Mouse (Mus musculus): ENCODE measurements around the gene Gm49368. TPM values are rescaled to one million over a fixed set of nuclear protein-coding genes. Genes with fewer than 3 reads are reported as not detected.
"Not testable (repeated sequence)": the region's sequence is repeated elsewhere in the genome, so short reads cannot be mapped to it uniquely, and the experiment has no call there.

Gm49368 gene
- 0.03 TPM in 1 of 2 replicates, not detected in the other for polyA plus RNA-seq (2012; rRNA removed)

DNA sequence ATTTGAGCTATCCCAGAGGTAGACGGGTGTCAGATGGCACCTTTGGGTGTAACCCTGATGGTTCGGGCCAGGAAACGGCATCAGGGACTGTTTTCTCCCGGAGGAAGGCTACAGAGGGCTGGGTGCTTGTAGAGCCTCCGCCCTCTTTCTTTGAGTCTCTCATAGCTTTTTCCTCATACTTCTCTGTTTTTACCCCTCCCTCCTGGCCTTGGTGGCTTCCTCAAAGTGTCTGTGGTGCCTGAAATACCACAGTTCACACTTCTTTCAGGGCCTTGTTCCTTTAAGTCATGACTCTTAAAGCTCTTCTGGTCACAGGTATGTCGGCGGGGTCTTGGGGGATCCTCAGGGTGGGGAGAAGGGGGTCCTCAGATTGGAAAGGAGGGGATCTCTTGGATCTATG lies at the start of gene Gm49368, which contains the start of gene Itgam:
Gene Gm49368, plus strand, starts transcription at position 228 of the 400 bp plus-strand sequence.
Gene Itgam, plus strand, starts transcription at position 185 of the 400 bp plus-strand sequence.
- Histone ChIP-seq H3K36me3 (ENCODE audit: control insufficient read depth, insufficient read depth, low read length) (no peaks in the 10 kb centered on the region), H3K4me3 (ENCODE audit: control insufficient read depth, insufficient read depth, low read length) (no peak within 1 kb of the TSS), H3K27ac (ENCODE audit: control insufficient read depth, insufficient read depth, low read length) (no peak within 1 kb of the TSS), H3K4me1 (replicated peaks; ENCODE audit: control insufficient read depth, insufficient read depth, low read length) (peaks cover 29% of the 10 kb centered on the region), H3K27me3 (ENCODE audit: control insufficient read depth, insufficient read depth, low read length) (no peaks in the 10 kb centered on the region)
- 4% methylated on average over 7 of the region's 7 CpGs for WGBS
- TF ChIP-seq POLR2A (IDR thresholded peaks at IDR 0.05; ENCODE audit: control insufficient read depth, extremely low read depth, insufficient read depth, low read length, poor library complexity) (no peak), CTCF (IDR thresholded peaks at IDR 0.05; ENCODE audit: borderline replicate concordance, control insufficient read depth, extremely low read depth, insufficient read depth, low read length, poor library complexity) (no peak)
- peak; percentile 42 for DNase-seq

DNA sequence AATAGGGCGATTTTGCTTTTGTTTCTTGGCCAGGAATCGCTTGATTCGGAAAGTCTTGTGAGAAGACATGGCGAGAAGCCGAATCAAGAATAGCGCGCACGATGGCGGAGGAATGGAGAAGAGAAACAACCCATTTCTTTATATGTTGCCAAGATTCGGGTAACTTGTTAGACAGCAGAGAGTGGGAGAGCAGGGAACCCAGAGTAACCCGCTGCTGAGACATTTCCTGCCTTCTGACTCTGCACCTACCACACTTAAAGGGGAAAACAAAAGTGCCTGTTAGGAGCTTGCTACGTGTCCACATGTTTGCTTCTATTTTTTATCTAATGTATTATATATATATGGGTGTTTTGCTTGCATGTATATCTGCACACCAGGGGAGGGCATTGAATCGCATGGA lies 49.4 kb upstream of the Gm49368 start:
- no peaks in the 10 kb centered on the region for H3K36me3 ChIP-seq (ENCODE audit: control insufficient read depth, insufficient read depth, low read length)
- no peak overlapping the region for H3K4me3 ChIP-seq (ENCODE audit: control insufficient read depth, insufficient read depth, low read length)
- TF ChIP-seq POLR2A (IDR thresholded peaks at IDR 0.05; ENCODE audit: control insufficient read depth, extremely low read depth, insufficient read depth, low read length, poor library complexity): no peak
- TF ChIP-seq CTCF (IDR thresholded peaks at IDR 0.05; ENCODE audit: borderline replicate concordance, control insufficient read depth, extremely low read depth, insufficient read depth, low read length, poor library complexity): no peak
- peaks cover 26% of the 10 kb centered on the region for H3K4me1 ChIP-seq (replicated peaks; ENCODE audit: control insufficient read depth, insufficient read depth, low read length)
- WGBS: 75% methylated on average over 13 of the region's 13 CpGs
- no peak for DNase-seq
- H3K27me3 ChIP-seq (ENCODE audit: control insufficient read depth, insufficient read depth, low read length): no peaks in the 10 kb centered on the region
- peak overlapping the region; percentile 67; the same call in 1 of the 2 replicates for H3K27ac ChIP-seq (ENCODE audit: control insufficient read depth, insufficient read depth, low read length)

DNA sequence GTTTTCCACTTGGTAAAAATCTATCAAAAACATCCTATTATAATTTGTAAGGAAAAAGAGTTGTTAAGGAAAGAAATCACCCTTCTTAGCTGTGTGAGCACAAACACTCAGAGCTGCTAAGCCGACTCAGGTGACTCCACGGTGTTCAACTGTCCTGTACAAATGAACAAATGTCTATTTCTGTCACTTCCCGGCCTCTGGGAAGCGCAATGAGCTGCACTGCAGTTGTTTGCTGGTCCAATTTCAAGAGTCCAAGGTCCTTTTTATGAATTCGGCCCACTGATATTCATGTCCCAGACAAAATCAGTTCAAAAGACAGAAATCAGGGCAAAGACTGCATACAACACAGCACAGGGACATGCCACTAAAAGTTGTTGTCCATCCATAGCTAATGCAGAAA lies 46.3 kb upstream of the Gm49368 start:
- not testable (repeated sequence) for H3K27me3 ChIP-seq (ENCODE audit: control insufficient read depth, insufficient read depth, low read length); H3K27ac ChIP-seq (ENCODE audit: control insufficient read depth, insufficient read depth, low read length); H3K4me3 ChIP-seq (ENCODE audit: control insufficient read depth, insufficient read depth, low read length); DNase-seq; H3K36me3 ChIP-seq (ENCODE audit: control insufficient read depth, insufficient read depth, low read length)
- peaks cover 17% of the 10 kb centered on the region for H3K4me1 ChIP-seq (replicated peaks; ENCODE audit: control insufficient read depth, insufficient read depth, low read length)
- WGBS: 93% methylated on average over 5 of the region's 5 CpGs

DNA sequence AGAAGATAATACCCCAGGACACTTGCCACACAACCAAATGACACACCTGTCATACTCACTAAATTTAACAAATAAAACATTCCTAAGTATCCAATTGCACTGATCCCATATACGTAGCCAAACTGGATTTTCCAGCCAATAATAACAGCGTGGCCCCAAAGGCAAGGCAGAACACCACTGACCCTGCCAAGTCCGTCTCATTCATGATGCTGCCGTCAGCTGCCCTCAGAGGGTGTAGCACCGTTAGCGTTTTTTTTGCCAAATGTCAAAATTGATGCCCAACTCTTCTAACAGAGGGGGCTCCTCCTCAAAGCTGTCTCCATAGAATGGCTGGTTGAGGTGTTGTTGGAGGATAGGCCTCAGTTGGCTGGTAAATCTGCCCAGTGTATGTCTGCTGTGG lies 45.8 kb upstream of the Gm49368 start:
- Histone ChIP-seq H3K36me3 (ENCODE audit: control insufficient read depth, insufficient read depth, low read length) (no peaks in the 10 kb centered on the region), H3K4me3 (ENCODE audit: control insufficient read depth, insufficient read depth, low read length) (no peak overlapping the region), H3K27me3 (ENCODE audit: control insufficient read depth, insufficient read depth, low read length) (no peaks in the 10 kb centered on the region), H3K27ac (ENCODE audit: control insufficient read depth, insufficient read depth, low read length) (no peak overlapping the region), H3K4me1 (replicated peaks; ENCODE audit: control insufficient read depth, insufficient read depth, low read length) (peaks cover 13% of the 10 kb centered on the region)
- WGBS: 98% methylated on average over 6 of the region's 6 CpGs
- TF ChIP-seq POLR2A (IDR thresholded peaks at IDR 0.05; ENCODE audit: control insufficient read depth, extremely low read depth, insufficient read depth, low read length, poor library complexity) (no peak), CTCF (IDR thresholded peaks at IDR 0.05; ENCODE audit: borderline replicate concordance, control insufficient read depth, extremely low read depth, insufficient read depth, low read length, poor library complexity) (no peak)
- DNase-seq: no peak

DNA sequence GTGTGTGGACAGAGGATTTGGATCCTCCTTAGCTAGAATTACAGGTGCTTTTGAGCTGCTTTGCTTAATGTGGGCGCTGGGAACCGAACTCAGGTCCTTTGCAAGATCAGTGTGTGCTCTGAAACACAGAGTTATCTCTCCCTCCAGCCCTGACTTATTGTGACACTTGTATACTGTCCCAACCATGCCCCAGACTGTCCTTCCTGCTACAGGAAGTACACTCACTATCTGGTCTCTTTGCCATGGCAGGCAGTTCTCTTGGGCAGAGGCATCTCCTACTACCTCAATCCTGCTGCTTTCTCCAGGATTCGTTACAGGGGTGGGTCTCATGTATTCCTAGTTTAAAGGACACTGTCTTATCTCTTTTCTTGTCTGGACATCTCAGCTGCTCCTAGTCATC lies 44.2 kb upstream of the Gm49368 start:
- Histone ChIP-seq H3K27me3 (ENCODE audit: control insufficient read depth, insufficient read depth, low read length) (no peaks in the 10 kb centered on the region), H3K36me3 (ENCODE audit: control insufficient read depth, insufficient read depth, low read length) (no peaks in the 10 kb centered on the region), H3K4me1 (replicated peaks; ENCODE audit: control insufficient read depth, insufficient read depth, low read length) (peaks cover 4% of the 10 kb centered on the region; the same call in 1 of the 2 replicates), H3K4me3 (ENCODE audit: control insufficient read depth, insufficient read depth, low read length) (no peak overlapping the region), H3K27ac (ENCODE audit: control insufficient read depth, insufficient read depth, low read length) (no peak overlapping the region)
- TF ChIP-seq POLR2A (IDR thresholded peaks at IDR 0.05; ENCODE audit: control insufficient read depth, extremely low read depth, insufficient read depth, low read length, poor library complexity) (no peak), CTCF (IDR thresholded peaks at IDR 0.05; ENCODE audit: borderline replicate concordance, control insufficient read depth, extremely low read depth, insufficient read depth, low read length, poor library complexity) (no peak)
- DNase-seq: no peak
- WGBS: 86% methylated on average over 3 of the region's 3 CpGs

DNA sequence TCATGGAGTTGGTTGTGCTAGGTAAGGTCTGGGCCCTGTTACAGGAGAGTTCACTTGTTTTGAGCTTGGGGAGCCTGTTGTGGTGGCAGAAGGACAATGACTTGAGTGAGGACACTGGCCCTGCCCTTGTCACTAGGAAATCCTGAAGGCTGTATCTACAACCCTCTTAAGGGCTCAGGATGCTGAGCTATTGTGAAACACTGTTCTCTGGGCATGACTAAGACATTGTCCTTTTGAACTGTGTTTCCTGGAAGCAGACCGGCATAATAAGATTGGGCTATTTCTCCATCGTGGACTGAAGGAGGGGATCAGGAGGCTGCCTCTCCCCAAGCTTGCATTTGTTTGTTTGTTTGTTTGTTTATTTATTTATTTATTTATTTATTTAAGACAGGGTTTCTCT lies 43.3 kb upstream of the Gm49368 start:
- Histone ChIP-seq H3K36me3 (ENCODE audit: control insufficient read depth, insufficient read depth, low read length) (no peaks in the 10 kb centered on the region), H3K27ac (ENCODE audit: control insufficient read depth, insufficient read depth, low read length) (no peak overlapping the region), H3K4me1 (replicated peaks; ENCODE audit: control insufficient read depth, insufficient read depth, low read length) (peaks cover 3% of the 10 kb centered on the region; the same call in 1 of the 2 replicates), H3K27me3 (ENCODE audit: control insufficient read depth, insufficient read depth, low read length) (no peaks in the 10 kb centered on the region), H3K4me3 (ENCODE audit: control insufficient read depth, insufficient read depth, low read length) (no peak overlapping the region)
- DNase-seq: no peak
- TF ChIP-seq POLR2A (IDR thresholded peaks at IDR 0.05; ENCODE audit: control insufficient read depth, extremely low read depth, insufficient read depth, low read length, poor library complexity): no peak
- TF ChIP-seq CTCF (IDR thresholded peaks at IDR 0.05; ENCODE audit: borderline replicate concordance, control insufficient read depth, extremely low read depth, insufficient read depth, low read length, poor library complexity): no peak
- 70% methylated on average over 2 of the region's 2 CpGs for WGBS

DNA sequence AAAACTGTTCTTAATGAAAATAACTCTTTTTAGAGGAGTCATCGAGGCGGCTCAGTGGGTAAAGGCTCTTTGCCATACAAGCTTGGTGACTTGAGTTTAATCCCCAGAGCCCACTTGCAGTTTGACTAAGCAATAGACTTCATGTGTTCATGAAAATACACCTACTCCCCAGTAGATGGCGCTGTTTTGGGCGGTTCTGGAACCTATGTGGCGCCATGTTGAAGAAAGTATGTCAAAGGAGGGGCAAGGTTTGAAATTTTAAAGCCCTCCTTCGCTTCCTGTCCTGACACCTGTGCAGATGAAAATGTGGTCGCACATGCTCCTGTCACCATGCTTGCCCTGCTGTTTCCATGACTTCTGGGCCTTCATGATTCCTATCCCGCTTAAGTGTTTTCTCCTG lies 39.5 kb upstream of the Gm49368 start:
- no peaks in the 10 kb centered on the region for H3K27me3 ChIP-seq (ENCODE audit: control insufficient read depth, insufficient read depth, low read length)
- TF ChIP-seq POLR2A (IDR thresholded peaks at IDR 0.05; ENCODE audit: control insufficient read depth, extremely low read depth, insufficient read depth, low read length, poor library complexity) (no peak), CTCF (IDR thresholded peaks at IDR 0.05; ENCODE audit: borderline replicate concordance, control insufficient read depth, extremely low read depth, insufficient read depth, low read length, poor library complexity) (no peak)
- WGBS: 78% methylated on average over 8 of the region's 8 CpGs
- no peaks in the 10 kb centered on the region for H3K4me1 ChIP-seq (replicated peaks; ENCODE audit: control insufficient read depth, insufficient read depth, low read length)
- H3K36me3 ChIP-seq (ENCODE audit: control insufficient read depth, insufficient read depth, low read length): no peaks in the 10 kb centered on the region
- H3K4me3 ChIP-seq (ENCODE audit: control insufficient read depth, insufficient read depth, low read length): no peak overlapping the region
- DNase-seq: no peak
- no peak overlapping the region for H3K27ac ChIP-seq (ENCODE audit: control insufficient read depth, insufficient read depth, low read length)

Data from thymus, adult 2 months (tissue).